Mouse (Mus musculus) olfactory bulb, adult 2 months (tissue): ENCODE measurements around the gene Slc45a3.

Experiments used
- CTCF ChIP-seq: fragments of 200-500 bp; IDR thresholded peaks from 2 replicates; pipeline ENCODE4 v1.5.1; 2012; ENCODE audit warnings: low read depth, mild to moderate bottlenecking, low read length, moderate library complexity; ENCODE audit not compliant: insufficient read depth
- POLR2A ChIP-seq: fragments of 200-500 bp; IDR thresholded peaks from 2 replicates; pipeline ENCODE4 v1.6.1; 2012; ENCODE audit warnings: mild to moderate bottlenecking, low read depth, low read length, moderate library complexity; ENCODE audit not compliant: insufficient read depth

- TF ChIP-seq CTCF: no peak
- no peak for TF ChIP-seq POLR2A
These were observed 5.4 kb upstream of the Slc45a3 start for GRCm38 (mm10) chr1:131957416-131957815.
